Mouse (Mus musculus) adrenal gland, postnatal 36 days (tissue): ENCODE measurements at regions not wholly inside any gene's neighbourhood (a gene's known extent, or its start where the extent isn't known, plus 50 kb on each side); places are given as distances from the start of the nearest gene placed in this dataset.

ENCODE experiments used
- DNase-seq, 2 experiments: peaks; one replicate each; pipeline ENCODE4 v3.0.0; 2021; ENCODE audit warnings: mixed read lengths in 1 of 2

GRCm38 (mm10) chr12:60652236-60652635 lies 870.7 kb upstream of the Lrfn5 start:
- DNase-seq = no peak

GRCm38 (mm10) chr12:60675751-60676150 lies 847.2 kb upstream of the Lrfn5 start:
- DNase-seq = peak; percentile 16 to 24

- no peak for DNase-seq
These were observed 838.9 kb upstream of the Lrfn5 start for GRCm38 (mm10) chr12:60684036-60684435.

GRCm38 (mm10) chr12:60717326-60717725 lies 805.6 kb upstream of the Lrfn5 start:
- DNase-seq = no peak
